Mouse (Mus musculus): ENCODE measurements around the gene Ndufs3.

Ndufs3 gene

DNA sequence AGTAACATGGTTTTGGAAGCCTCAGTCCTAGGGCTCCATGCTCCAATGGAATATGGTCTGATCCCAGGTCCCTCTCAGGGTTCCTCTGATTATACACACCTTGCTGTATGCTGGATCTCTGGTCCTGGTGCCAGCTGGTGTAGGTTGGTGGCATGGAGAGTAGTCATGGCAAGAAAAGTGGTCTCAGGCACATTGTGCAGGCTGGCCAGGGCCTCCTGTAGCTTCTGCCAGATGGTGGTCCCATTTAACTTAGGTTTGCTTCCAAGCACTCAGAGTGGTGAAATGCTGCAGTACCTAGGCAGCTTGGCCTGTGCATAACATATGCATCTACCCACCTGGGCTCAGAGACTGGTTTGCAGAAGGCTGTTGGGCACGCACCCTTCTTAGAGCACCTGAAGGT lies 54.2 kb downstream of the Ndufs3 start:
- DNase-seq (ENCODE audit: low read depth in 1 of 2, low spot score in 2 of 2): no peak

- DNase-seq (ENCODE audit: low read depth in 1 of 2, low spot score in 2 of 2): no peak
Measured at GRCm38 (mm10) chr2:90848331-90848730, 56.3 kb downstream of the Ndufs3 start.

DNA sequence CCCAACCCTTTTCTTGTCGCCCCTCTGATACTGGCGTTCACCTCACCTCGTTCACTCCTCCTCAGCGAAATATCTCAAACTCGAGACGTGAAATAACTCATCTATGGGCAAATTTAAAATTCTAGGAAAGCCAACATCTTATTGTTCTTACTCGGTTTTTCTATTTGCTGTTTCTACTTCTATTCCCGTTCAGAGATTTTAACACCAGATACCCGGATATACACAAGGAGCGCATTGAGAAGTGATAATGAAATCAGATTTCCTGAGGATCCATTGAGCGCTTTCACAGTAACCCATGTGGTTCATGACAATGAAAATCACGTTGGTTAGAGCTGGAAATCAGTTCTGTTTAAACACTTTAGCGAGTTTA lies 57.0 kb downstream of the Ndufs3 start:
- DNase-seq (ENCODE audit: low read depth in 1 of 2, low spot score in 2 of 2): no peak

- DNase-seq (ENCODE audit: low read depth in 1 of 2, low spot score in 2 of 2): peak; percentile 94 to 98
Measured at GRCm38 (mm10) chr2:90846955-90847680, 57.5 kb downstream of the Ndufs3 start, which contains the start of gene Mtch2. TSS of gene Mtch2 (plus strand) at chr2:90847155.

DNA sequence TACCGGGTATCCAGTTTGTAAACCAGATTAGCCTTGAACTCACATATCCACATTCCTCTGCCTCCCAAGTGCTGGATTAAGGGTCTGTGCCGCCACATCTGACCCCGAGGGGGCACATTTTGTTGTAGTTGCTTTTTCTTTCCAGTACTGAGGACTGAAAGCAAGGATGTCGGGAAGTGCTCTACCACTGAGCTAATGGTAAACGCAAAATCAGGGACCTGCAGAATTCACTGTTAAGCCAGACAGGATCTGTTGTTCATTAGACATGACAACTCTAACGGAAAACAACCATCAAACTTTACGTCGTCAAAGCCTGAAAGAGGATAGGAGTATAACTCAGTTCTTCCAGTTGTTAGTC lies 58.1 kb downstream of the Ndufs3 start:
- DNase-seq (ENCODE audit: low read depth in 1 of 2, low spot score in 2 of 2): no peak

DNA sequence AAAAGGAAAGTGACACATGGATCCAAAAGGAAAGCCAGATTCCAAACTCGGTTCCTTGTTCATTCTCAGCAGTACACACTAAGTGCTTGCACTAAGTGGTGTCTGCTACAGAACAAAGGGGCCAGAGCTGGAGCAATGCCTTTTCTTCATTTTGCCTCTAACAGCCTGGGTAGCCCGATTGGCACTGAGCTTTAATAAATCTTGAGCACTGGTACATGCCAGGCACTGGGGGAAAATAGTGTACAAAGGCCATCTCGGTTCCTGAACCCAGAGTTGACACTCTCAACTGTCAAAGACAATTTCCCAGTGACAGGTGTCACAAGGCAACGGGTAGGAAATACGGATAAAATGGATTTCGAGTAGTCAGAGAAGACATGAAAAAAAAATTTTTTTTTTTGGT lies 58.5 kb downstream of the Ndufs3 start:
- DNase-seq (ENCODE audit: low read depth in 1 of 2, low spot score in 2 of 2): no peak

- DNase-seq (ENCODE audit: low read depth in 1 of 2, low spot score in 2 of 2): no peak
Measured at GRCm38 (mm10) chr2:90845234-90845633, 59.4 kb downstream of the Ndufs3 start.

All from monocyte, adult 2 months (primary cell).